Mouse (Mus musculus): Measurements from ENCODE around the gene Lrrc75b.

The Lrrc75b gene

DNA sequence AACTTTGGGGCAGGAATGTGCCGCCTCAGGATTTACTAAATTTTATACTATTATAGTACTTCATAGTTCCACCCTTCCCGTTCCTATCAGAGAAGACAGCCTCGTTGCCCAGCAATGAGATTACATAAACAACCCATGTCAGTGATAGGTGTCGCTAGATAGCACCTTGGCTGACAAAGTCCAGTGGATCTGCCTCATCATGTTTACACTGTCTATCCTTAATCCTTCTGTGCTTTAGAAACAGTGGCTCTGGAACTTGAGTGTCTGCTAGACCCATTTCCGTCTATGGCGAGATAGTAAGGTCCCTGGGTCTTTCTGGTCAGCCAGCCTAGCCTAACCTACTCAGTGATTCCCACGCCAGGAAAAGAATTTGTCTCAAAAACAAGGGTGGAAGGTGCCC lies 59.8 kb downstream of the Lrrc75b start:
- DNase-seq (ENCODE audit: low spot score), result no peak

Data from urinary bladder, postnatal 25 days (tissue).